Comparison of ENCODE assay signal across 22 mouse cellular contexts in the genomic region with DNA sequence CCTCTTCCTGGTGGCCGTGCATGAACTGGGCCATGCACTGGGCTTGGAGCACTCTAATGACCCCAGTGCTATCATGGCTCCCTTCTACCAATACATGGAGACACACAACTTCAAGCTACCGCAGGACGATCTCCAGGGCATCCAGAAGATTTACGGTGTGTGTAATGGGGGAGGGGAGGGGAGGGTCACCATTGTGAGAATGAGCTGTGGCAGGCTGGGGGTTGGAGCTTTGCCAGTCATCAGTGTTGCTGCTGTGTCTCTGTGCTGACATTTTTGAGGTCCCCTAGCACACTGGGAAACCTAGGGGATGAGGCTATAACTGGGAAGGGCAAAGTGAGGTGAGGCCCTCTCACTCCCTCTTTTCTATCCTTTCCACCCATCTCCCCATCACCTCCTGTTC. TPM values are rescaled to one million over a fixed set of nuclear protein-coding genes. Genes with fewer than 3 reads are reported as not detected.
A peak's percentile ranks its signal among the peaks of the same experiment; 100 is the strongest.
DNase-seq lines count a peak whose midpoint lies in the region; TF ChIP-seq lines count a peak whose summit lies in the region.
"Had no signal": no experiment of that assay in that cellular context is flagged by ENCODE, and none has a peak within 500 bp of the region (broad histone marks: within the 10 kb centered on the region; RNA-seq: fewer than 3 reads in every experiment).

No protein-coding gene starts in this region.

- DNase-seq in adrenal gland, adult (ENCODE audit: inconsistent age in 2 of 2, low spot score in 1 of 2): peak; percentile 25 to 65
- no peak for DNase-seq in adrenal gland, postnatal 25 days
- DNase-seq in cerebellum, adult 2 months: peak in 1 of 2 experiments; percentile 43
- no peak for DNase-seq in cerebellum, adult 8-10 months
- DNase-seq in cerebellum, postnatal 10 days: peak; percentile 51 to 60
- no peak for DNase-seq in cerebellum, postnatal 14 days
- DNase-seq: adrenal gland, adult 2 months; adrenal gland, postnatal 10 days; B cell, adult 2 months; forebrain, postnatal 0 days had no signal

- H3K27ac ChIP-seq in cerebellum, adult 2 months (ENCODE audit: insufficient read depth, low read length): peak overlapping the region; percentile 91
- H3K27ac ChIP-seq in small intestine, adult 2 months (ENCODE audit: insufficient read depth, low read depth, low read length): peak overlapping the region; percentile 57
- H3K27ac ChIP-seq: embryonic facial prominence, embryonic 10.5 days; embryonic facial prominence, embryonic 12.5 days; forebrain, embryonic 13.5 days; forebrain, embryonic 15.5 days had no signal

- peaks cover 64% of the 10 kb centered on the region for H3K4me1 ChIP-seq in cerebellum, adult 2 months (ENCODE audit: control insufficient read depth, insufficient read depth, low read length)
- peaks cover 44% of the 10 kb centered on the region for H3K4me1 ChIP-seq in small intestine, adult 2 months (ENCODE audit: control insufficient read depth, insufficient read depth, insufficient read length, low read length)
- H3K4me1 ChIP-seq: embryonic facial prominence, embryonic 12.5 days; forebrain, embryonic 15.5 days had no signal

- TF ChIP-seq POLR2A in cerebellum, adult 2 months (IDR thresholded peaks at IDR 0.05; ENCODE audit: borderline replicate concordance, insufficient read depth, low read length): no peak
- TF ChIP-seq POLR2A in small intestine, adult 2 months (IDR thresholded peaks at IDR 0.05; ENCODE audit: low read depth, low read length): no peak

- no peak for TF ChIP-seq CTCF in cerebellum, adult 2 months (IDR thresholded peaks at IDR 0.05; ENCODE audit: borderline replicate concordance, insufficient read depth, low read depth, low read length)
- no peak for TF ChIP-seq CTCF in small intestine, adult 2 months (IDR thresholded peaks at IDR 0.05; ENCODE audit: extremely low read depth, insufficient read length, insufficient replicate concordance, low read depth, low read length)

- H3K27me3 ChIP-seq in cerebellum, adult 2 months (ENCODE audit: control insufficient read depth, insufficient read depth, low read length): no peaks in the 10 kb centered on the region
- no peaks in the 10 kb centered on the region for H3K27me3 ChIP-seq in small intestine, adult 2 months (ENCODE audit: control insufficient read depth, insufficient read depth, low read length)
- H3K27me3 ChIP-seq: forebrain, embryonic 13.5 days; forebrain, embryonic 15.5 days; Patski had no signal

- no peaks in the 10 kb centered on the region for H3K36me3 ChIP-seq in small intestine, adult 2 months (ENCODE audit: control insufficient read depth, insufficient read depth, low read length)
- H3K36me3 ChIP-seq: embryonic facial prominence, embryonic 10.5 days; embryonic facial prominence, embryonic 12.5 days; G1E had no signal

- WGBS in cerebellum, adult 2 months: 33% methylated on average over 4 of the region's 4 CpGs
- WGBS in small intestine, adult 2 months: 67% methylated on average over 4 of the region's 4 CpGs

- H3K4me3 ChIP-seq in cerebellum, adult 2 months (replicated peaks; ENCODE audit: insufficient read depth, low read depth, low read length): no peak overlapping the region
- H3K4me3 ChIP-seq in small intestine, adult 2 months (ENCODE audit: low read depth, low read length): no peak overlapping the region
- H3K4me3 ChIP-seq: embryonic facial prominence, embryonic 10.5 days; embryonic facial prominence, embryonic 12.5 days; forebrain, embryonic 13.5 days; forebrain, embryonic 15.5 days had no signal

RNA-seq across cellular contexts. Expression of a gene that starts 11.8 kb away (rescaled TPM):
- 159 and 181 TPM in 2 replicates for total RNA-seq in adrenal gland, postnatal 25 days (2021)
- 72.8 and 81.5 TPM in 2 replicates for polyA plus RNA-seq in cerebellum, adult 2 months (2012; rRNA removed)
- polyA plus RNA-seq in small intestine, adult 2 months (2012; rRNA removed): 23.6 and 38.3 TPM in 2 replicates

RNA-seq across cellular contexts. Expression of a gene that starts 19.3 kb away (rescaled TPM):
- 112 and 131 TPM in 2 replicates for total RNA-seq in adrenal gland, postnatal 25 days (2021)
- polyA plus RNA-seq in cerebellum, adult 2 months (2012; rRNA removed): 84.9 and 86.4 TPM in 2 replicates
- polyA plus RNA-seq in small intestine, adult 2 months (2012; rRNA removed): 231 and 467 TPM in 2 replicates

RNA-seq across cellular contexts. Expression of a gene that starts 27.2 kb away (rescaled TPM):
- 0.06 TPM in 1 of 2 replicates, not detected in the other for total RNA-seq in adrenal gland, postnatal 25 days (2021)
- not detected in 2 replicates for polyA plus RNA-seq in cerebellum, adult 2 months (2012; rRNA removed)
- 0.34 and 0.89 TPM in 2 replicates for polyA plus RNA-seq in small intestine, adult 2 months (2012; rRNA removed)
- total RNA-seq: adrenal gland, postnatal 10 days; adrenal gland, postnatal 36 days; forebrain, postnatal 0 days; gastrocnemius, adult 18-20 months had no signal
- polyA plus RNA-seq: activated CD4-positive, CD25-positive, alpha-beta regulatory T cell, adult 4 months; CD4-positive, CD25-positive, alpha-beta regulatory T cell, adult 4 months; cortical plate, adult 2 months; G1E had no signal

RNA-seq across cellular contexts. Expression of a gene that starts 32.3 kb away (rescaled TPM):
- total RNA-seq in adrenal gland, postnatal 25 days (2021): 1.9 and 2.3 TPM in 2 replicates
- 153 and 190 TPM in 2 replicates for polyA plus RNA-seq in cerebellum, adult 2 months (2012; rRNA removed)
- polyA plus RNA-seq in small intestine, adult 2 months (2012; rRNA removed): 0.22 and 2.4 TPM in 2 replicates
- total RNA-seq: gastrocnemius, adult 18-20 months had no signal
- polyA plus RNA-seq: CD4-positive, CD25-positive, alpha-beta regulatory T cell, adult 4 months; G1E had no signal

RNA-seq across cellular contexts. Expression of a gene that starts 56.5 kb away (rescaled TPM):
- total RNA-seq in adrenal gland, postnatal 25 days (2021): 21.8 and 24.0 TPM in 2 replicates
- polyA plus RNA-seq in cerebellum, adult 2 months (2012; rRNA removed): 1.9 TPM in 2 replicates
- polyA plus RNA-seq in small intestine, adult 2 months (2012; rRNA removed): 4.8 and 6.8 TPM in 2 replicates
- polyA plus RNA-seq: activated CD4-positive, CD25-positive, alpha-beta regulatory T cell, adult 4 months; CD4-positive, CD25-positive, alpha-beta regulatory T cell, adult 4 months had no signal

Comparison
In these comparisons a context has a peak if more than half of its experiments do, and no peak if none do; other contexts are left out.
1. DNase-seq: peak in adrenal gland, adult (2 of 2) and cerebellum, postnatal 10 days (2 of 2); none in adrenal gland, postnatal 25 days (single experiment), cerebellum, adult 8-10 months (single experiment) and cerebellum, postnatal 14 days (0 of 2).